8 mouse cellular contexts compared by ENCODE assay signal in the genomic region with DNA sequence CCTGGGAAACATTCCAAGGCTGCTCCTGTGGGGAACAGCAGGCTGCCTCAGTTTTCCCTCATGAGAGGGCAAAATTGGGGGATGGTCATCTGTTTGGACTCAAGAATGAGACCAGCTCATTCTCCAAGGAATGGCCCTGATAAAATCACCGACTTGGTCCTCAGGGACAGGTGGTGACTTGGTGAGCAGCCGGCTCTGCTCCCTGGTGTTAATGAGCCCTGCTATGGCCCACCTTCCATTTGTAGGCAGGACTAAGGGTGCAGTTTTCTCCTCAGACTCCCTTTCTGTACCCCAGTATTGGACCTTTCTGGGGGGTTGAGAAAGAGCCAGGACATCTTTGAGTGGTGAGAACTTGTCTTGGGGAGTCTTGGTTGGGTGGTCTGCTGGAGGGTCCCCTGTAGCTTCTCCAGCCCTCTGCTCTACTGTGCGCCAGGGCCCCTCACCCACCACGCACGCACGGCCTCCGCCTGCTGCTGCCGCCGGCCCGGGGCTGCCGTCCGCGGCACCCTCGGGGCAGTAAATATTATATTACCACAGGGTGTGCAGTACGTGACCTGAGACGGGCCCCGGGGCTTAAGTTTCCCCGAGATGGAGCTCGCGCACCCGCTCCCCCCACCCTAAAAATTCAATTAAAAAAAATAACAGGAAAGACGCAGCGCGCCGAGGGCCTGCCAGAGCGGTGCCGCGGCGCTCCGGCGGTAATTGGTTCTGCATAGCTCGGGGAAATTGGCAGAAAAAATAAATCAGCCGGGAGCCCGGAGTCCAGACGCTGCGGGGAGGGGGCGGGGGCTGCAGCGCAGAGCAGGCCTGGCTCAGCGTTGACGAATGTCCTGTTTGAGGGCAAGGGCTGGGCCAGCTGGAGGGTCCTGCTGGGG.
DNase-seq lines count a peak whose midpoint lies in the region; ATAC-seq and TF ChIP-seq lines count a peak whose summit lies in the region.

No protein-coding gene starts in this region.

- H3K9ac ChIP-seq in kidney, embryonic 14.5 days (ENCODE audit: low read depth, low read length): peak overlapping the region; percentile 40; the same call in 1 of the 2 replicates
- H3K9ac ChIP-seq in heart, postnatal 0 days (replicated peaks; ENCODE audit: low read depth, low read length): no peak overlapping the region; the same call in 1 of the 2 replicates
- H3K9ac ChIP-seq in midbrain, embryonic 11.5 days (ENCODE audit: low read length): peak overlapping the region; percentile 44

- peak; percentile 70 for ATAC-seq in kidney, embryonic 14.5 days (ENCODE audit: low FRiP score, low TSS enrichment)
- ATAC-seq in heart, postnatal 0 days (ENCODE audit: insufficient read depth, low read depth): peak; percentile 28
- ATAC-seq in midbrain, embryonic 11.5 days (ENCODE audit: low FRiP score): peak; percentile 84
- no peak for ATAC-seq in CD4-positive, CD25-positive, alpha-beta regulatory T cell, adult 4 months

- no peak overlapping the region for H3K27ac ChIP-seq in kidney, embryonic 14.5 days (ENCODE audit: low read depth, low read length)
- H3K27ac ChIP-seq in heart, postnatal 0 days (ENCODE audit: low read depth): no peak overlapping the region
- H3K27ac ChIP-seq in midbrain, embryonic 11.5 days (ENCODE audit: low read depth, low read length): no peak overlapping the region

- H3K9me3 ChIP-seq in kidney, embryonic 14.5 days (ENCODE audit: control insufficient read depth, low read length): no peaks in the 10 kb centered on the region
- no peaks in the 10 kb centered on the region for H3K9me3 ChIP-seq in heart, postnatal 0 days (replicated peaks; ENCODE audit: control insufficient read depth, low read length)
- no peaks in the 10 kb centered on the region for H3K9me3 ChIP-seq in midbrain, embryonic 11.5 days (ENCODE audit: control insufficient read depth, low read length)

- peaks cover 17% of the 10 kb centered on the region; the same call in 1 of the 2 replicates for H3K4me1 ChIP-seq in kidney, embryonic 14.5 days (ENCODE audit: control insufficient read depth, insufficient read depth, low read length)
- H3K4me1 ChIP-seq in heart, postnatal 0 days (ENCODE audit: control insufficient read depth, insufficient read depth): no peaks in the 10 kb centered on the region; the same call in 1 of the 2 replicates
- H3K4me1 ChIP-seq in midbrain, embryonic 11.5 days (ENCODE audit: control insufficient read depth, insufficient read depth, low read length): peaks cover 8% of the 10 kb centered on the region

- TF ChIP-seq EP300 in heart, postnatal 0 days (IDR thresholded peaks at IDR 0.05; ENCODE audit: low read depth): no peak

- no peak for TF ChIP-seq CTCF in heart, postnatal 0 days (IDR thresholded peaks at IDR 0.05; ENCODE audit: low read depth)

- H3K27me3 ChIP-seq in kidney, embryonic 14.5 days (ENCODE audit: control insufficient read depth, insufficient read depth, low read length): peaks cover 76% of the 10 kb centered on the region
- H3K27me3 ChIP-seq in heart, postnatal 0 days (ENCODE audit: control insufficient read depth, insufficient read depth, low read length): peaks cover 3% of the 10 kb centered on the region; the same call in 1 of the 2 replicates
- no peaks in the 10 kb centered on the region; the same call in 1 of the 2 replicates for H3K27me3 ChIP-seq in midbrain, embryonic 11.5 days (ENCODE audit: control insufficient read depth, insufficient read depth, low read length)

- no peak for DNase-seq in kidney, adult 8-10 months
- peak; percentile 79 for DNase-seq in embryo, embryonic 11.5 days (ENCODE audit: low read depth, low spot score)
- peak; percentile 26 for DNase-seq in heart, postnatal 0 days (ENCODE audit: low spot score)
- peak; percentile 65 to 73 for DNase-seq in layer of hippocampus, postnatal 10 days (ENCODE audit: low spot score in 2 of 2)
- peak; percentile 95 for DNase-seq in midbrain, embryonic 11.5 days (ENCODE audit: low spot score, missing footprints)
- DNase-seq in thymus, postnatal 36 days: no peak

- H3K4me3 ChIP-seq in kidney, embryonic 14.5 days (ENCODE audit: low read length): peak overlapping the region; percentile 34
- H3K4me3 ChIP-seq in heart, postnatal 0 days (ENCODE audit: low read depth, low read length): peak overlapping the region; percentile 35
- H3K4me3 ChIP-seq in midbrain, embryonic 11.5 days (ENCODE audit: low read depth, low read length): peak overlapping the region; percentile 41

- 8% methylated on average over 40 of the region's 40 CpGs for WGBS in kidney, embryonic 14.5 days
- WGBS in heart, postnatal 0 days: 11% methylated on average over 40 of the region's 40 CpGs
- WGBS in midbrain, embryonic 11.5 days: under 1% methylated on average over 40 of the region's 40 CpGs

- peak overlapping the region; percentile 67 for H3K4me2 ChIP-seq in kidney, embryonic 14.5 days (replicated peaks; ENCODE audit: low read depth, low read length)
- H3K4me2 ChIP-seq in heart, postnatal 0 days (ENCODE audit: low read depth, low read length): peak overlapping the region; percentile 56
- peak overlapping the region; percentile 78 for H3K4me2 ChIP-seq in midbrain, embryonic 11.5 days

- H3K36me3 ChIP-seq in kidney, embryonic 14.5 days (ENCODE audit: control insufficient read depth, insufficient read depth, low read length): no peaks in the 10 kb centered on the region
- peaks cover 23% of the 10 kb centered on the region for H3K36me3 ChIP-seq in heart, postnatal 0 days (replicated peaks; ENCODE audit: control insufficient read depth, insufficient read depth, low read length)
- H3K36me3 ChIP-seq in midbrain, embryonic 11.5 days (ENCODE audit: control insufficient read depth, insufficient read depth, low read length): no peaks in the 10 kb centered on the region

Comparison
In these comparisons a context has a peak if more than half of its experiments do, and no peak if none do; other contexts are left out.
1. DNase-seq: peak in embryo, embryonic 11.5 days (single experiment), heart, postnatal 0 days (single experiment), layer of hippocampus, postnatal 10 days (2 of 2) and midbrain, embryonic 11.5 days (single experiment); none in kidney, adult 8-10 months (0 of 2) and thymus, postnatal 36 days (0 of 2).
2. Peak in every context shown above with its lines, with median percentiles within 50 percentile points of each other: H3K4me2 ChIP-seq and H3K4me3 ChIP-seq.